Mouse (Mus musculus): ENCODE results near the gene Gm45808.

- TF ChIP-seq FLI1 (IDR thresholded peaks at IDR 0.05; ENCODE audit: low read length) (no peak), GATA1 (IDR thresholded peaks at IDR 0.05; ENCODE audit: borderline replicate concordance, low read length) (no peak)
Observed at GRCm38 (mm10) chr7:45515436-45515835, 28.8 kb upstream of the Gm45808 start.

Data from megakaryocyte, embryonic 14.5 days (primary cell).